Mouse (Mus musculus) limb, embryonic 13.5 days (tissue): Measurements from ENCODE around the gene Kcns1. TPM values are rescaled to one million over a fixed set of nuclear protein-coding genes. Genes with fewer than 3 reads are reported as not detected.
"Not testable (repeated sequence)": the region's sequence is repeated elsewhere in the genome, so short reads cannot be mapped to it uniquely, and the experiment has no call there.

ENCODE experiments used
- ATAC-seq: fragments of 200-750 bp; cut with Nextera tagmentation; 2 replicates; pipeline ENCODE4 v1.8.0; 2017; ENCODE audit warnings: low read depth, moderate number of reproducible peaks, moderate TSS enrichment; ENCODE audit not compliant: low FRiP score
- H3K27ac ChIP-seq: fragments of 300-500 bp; sonication (generic); 2 replicates; pipeline ENCODE4 v1.5.1; 2015; ENCODE audit warnings: inconsistent platforms, mild to moderate bottlenecking, moderate library complexity
- H3K27me3 ChIP-seq: fragments of 300-500 bp; sonication (generic); 2 replicates; pipeline ENCODE4 v1.6.1; 2015; ENCODE audit warnings: mild to moderate bottlenecking, inconsistent platforms
- H3K36me3 ChIP-seq: fragments of 300-500 bp; sonication (generic); 2 replicates; pipeline ENCODE4 v1.6.1; 2015; ENCODE audit warnings: inconsistent platforms, mild to moderate bottlenecking, moderate library complexity
- H3K4me1 ChIP-seq: fragments of 300-500 bp; sonication (generic); 2 replicates; pipeline ENCODE4 v1.6.1; 2015; ENCODE audit warnings: inconsistent platforms
- H3K4me2 ChIP-seq: fragments of 300-500 bp; sonication (generic); replicated peaks from 2 replicates; pipeline ENCODE4 v1.6.1; 2015; ENCODE audit warnings: inconsistent platforms, mild to moderate bottlenecking, moderate library complexity
- H3K4me3 ChIP-seq: fragments of 300-500 bp; sonication (generic); 2 replicates; pipeline ENCODE4 v1.5.1; 2015; ENCODE audit warnings: moderate library complexity, mild to moderate bottlenecking, inconsistent platforms
- H3K9ac ChIP-seq: fragments of 300-500 bp; sonication (generic); 2 replicates; pipeline ENCODE4 v1.6.1; 2015; ENCODE audit warnings: mild to moderate bottlenecking, inconsistent platforms
- H3K9me3 ChIP-seq: fragments of 300-500 bp; sonication (generic); 2 replicates; pipeline ENCODE4 v1.6.1; 2016; ENCODE audit warnings: inconsistent platforms
- WGBS: fragments of 180-500 bp; shearing (Covaris S2); methylation state at CpG from one replicate; pipeline ENCODE4 v1.1.7; 2015; 5-methylcytosine and 5-hydroxymethylcytosine counted together
- polyA plus RNA-seq: library from polyadenylated mRNA; unstranded; fragments of >200 nt; fragmentation: Nextera tagmentation; extraction: Ambion mirVana; gene quantifications from 2 replicates; pipeline ENCODE4 v1.2.1, GENCODE M21; 2015

The Kcns1 gene
- 2.5 and 2.8 TPM in 2 replicates for polyA plus RNA-seq

DNA sequence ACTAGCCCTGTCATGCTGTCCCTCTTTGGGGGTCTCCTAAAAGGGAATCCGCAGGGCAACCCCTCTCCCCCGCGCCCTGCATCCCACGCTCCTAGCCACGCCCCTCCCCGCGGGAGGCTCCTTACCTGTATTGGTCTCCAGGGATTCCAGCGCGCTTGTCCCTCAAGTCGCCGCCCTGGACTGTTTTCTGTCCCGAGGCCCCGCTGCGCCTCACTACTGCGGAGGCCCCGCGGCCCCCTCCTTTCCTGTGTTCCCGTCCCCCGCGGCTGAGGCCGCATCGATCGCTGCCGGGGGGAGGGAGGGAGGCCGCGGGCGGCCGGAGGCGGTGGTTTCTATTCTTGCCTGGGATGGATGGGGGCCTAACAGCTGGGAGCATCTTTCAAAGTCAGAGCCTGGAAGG lies at the start of gene Kcns1:
Gene Kcns1, minus strand, starts transcription at position 212 of the 400 bp plus-strand sequence.
- ATAC-seq, result no peak
- no peaks in the 10 kb centered on the region for H3K36me3 ChIP-seq
- H3K9ac ChIP-seq, result peak within 1 kb of the TSS; percentile 67
- H3K27me3 ChIP-seq, result peaks cover 88% of the 10 kb centered on the region
- peak within 1 kb of the TSS; percentile 47 for H3K4me3 ChIP-seq
- H3K9me3 ChIP-seq, result 0 out of 2 replicates have a peak, but pooled peaks cover 3% of the 10 kb centered on the region
- H3K27ac ChIP-seq, result no peak within 1 kb of the TSS; the same call in 1 of the 2 replicates
- WGBS, result under 1% methylated on average over 27 of the region's 29 CpGs
- H3K4me2 ChIP-seq, result peak within 1 kb of the TSS; percentile 73
- peaks cover 39% of the 10 kb centered on the region for H3K4me1 ChIP-seq

DNA sequence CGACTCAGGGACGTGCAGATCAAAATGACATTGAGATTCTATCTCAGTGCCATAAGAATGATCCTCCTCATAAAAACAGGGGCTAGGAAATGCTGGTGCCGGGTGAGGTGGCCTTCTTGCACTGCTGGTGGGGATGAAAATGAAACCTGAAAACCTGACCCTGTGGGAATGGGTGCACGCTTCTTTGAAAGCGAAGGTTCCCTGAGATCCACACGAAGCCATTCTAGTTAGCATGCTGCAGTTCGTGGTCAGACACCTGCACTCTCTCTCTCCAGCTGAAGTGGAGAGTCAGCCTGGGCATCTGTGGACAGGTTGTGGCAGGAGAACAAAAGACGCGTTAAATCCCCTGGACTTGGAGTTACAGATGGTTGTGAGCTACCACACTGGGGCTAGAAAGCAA lies 48.4 kb upstream of the Kcns1 start:
- no peak overlapping the region for H3K4me3 ChIP-seq
- 84% methylated on average over 9 of the region's 9 CpGs for WGBS
- H3K4me1 ChIP-seq, result no peaks in the 10 kb centered on the region
- H3K36me3 ChIP-seq, result no peaks in the 10 kb centered on the region
- no peak overlapping the region for H3K4me2 ChIP-seq
- no peaks in the 10 kb centered on the region for H3K27me3 ChIP-seq
- no peak for ATAC-seq
- no peak overlapping the region for H3K9ac ChIP-seq
- no peak overlapping the region for H3K27ac ChIP-seq
- H3K9me3 ChIP-seq, result no peaks in the 10 kb centered on the region

DNA sequence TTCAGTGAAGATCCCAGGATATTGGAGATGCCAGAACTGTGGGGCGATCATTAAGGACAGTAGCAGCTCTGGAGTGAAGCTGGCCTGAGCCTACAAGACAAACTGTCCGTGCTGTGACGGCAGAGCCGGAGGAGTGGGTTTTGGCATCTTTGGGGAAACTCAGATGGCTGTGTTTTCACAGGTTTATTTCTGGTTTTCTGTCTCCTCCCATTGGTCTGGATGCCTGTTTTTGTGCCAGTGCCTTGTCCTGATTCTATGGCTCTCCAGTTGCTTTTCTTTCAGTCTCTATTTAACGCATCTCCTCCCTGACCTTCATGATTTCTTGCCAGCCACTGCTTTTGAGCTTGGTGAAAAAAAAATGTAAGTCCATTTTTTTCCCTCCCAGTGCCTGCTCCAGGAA lies 41.8 kb upstream of the Kcns1 start:
- no peak for ATAC-seq
- WGBS, result 84% methylated on average over 5 of the region's 5 CpGs

DNA sequence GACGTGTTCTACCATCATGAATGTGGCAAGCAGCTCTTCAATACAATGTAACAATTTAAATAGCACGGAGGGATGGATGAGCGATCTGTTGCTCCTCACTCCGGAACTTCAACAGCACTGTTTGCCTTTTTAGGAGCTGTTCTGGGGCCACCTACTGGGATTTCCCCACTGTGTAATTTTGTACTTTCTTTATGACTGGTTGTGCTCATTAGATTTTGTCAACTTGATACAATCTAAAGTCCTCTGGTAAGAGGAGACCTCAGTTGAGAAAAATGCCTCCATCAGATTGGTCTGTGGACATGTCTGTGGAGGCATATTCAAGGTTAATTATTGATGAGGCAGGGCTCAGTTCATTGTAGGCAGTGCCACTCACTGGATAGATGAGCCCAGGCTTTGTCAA lies 40.0 kb upstream of the Kcns1 start:
- ATAC-seq, result no peak
- Histone ChIP-seq H3K9ac (no peak overlapping the region), H3K4me3 (no peak overlapping the region), H3K4me2 (no peak overlapping the region), H3K27me3 (no peaks in the 10 kb centered on the region), H3K27ac (no peak overlapping the region), H3K4me1 (no peaks in the 10 kb centered on the region), H3K36me3 (no peaks in the 10 kb centered on the region), H3K9me3 (0 out of 2 replicates have a peak, but pooled peaks cover 3% of the 10 kb centered on the region)
- WGBS, result 86% methylated on average over 4 of the region's 4 CpGs

More for the DNA sequence above, 41.8 kb upstream of the Kcns1 start:
- Histone ChIP-seq H3K36me3 (no peaks in the 10 kb centered on the region), H3K27me3 (no peaks in the 10 kb centered on the region), H3K9ac (no peak overlapping the region), H3K4me1 (no peaks in the 10 kb centered on the region), H3K27ac (no peak overlapping the region), H3K4me3 (no peak overlapping the region), H3K4me2 (no peak overlapping the region), H3K9me3 (0 out of 2 replicates have a peak, but pooled peaks cover 3% of the 10 kb centered on the region)

DNA sequence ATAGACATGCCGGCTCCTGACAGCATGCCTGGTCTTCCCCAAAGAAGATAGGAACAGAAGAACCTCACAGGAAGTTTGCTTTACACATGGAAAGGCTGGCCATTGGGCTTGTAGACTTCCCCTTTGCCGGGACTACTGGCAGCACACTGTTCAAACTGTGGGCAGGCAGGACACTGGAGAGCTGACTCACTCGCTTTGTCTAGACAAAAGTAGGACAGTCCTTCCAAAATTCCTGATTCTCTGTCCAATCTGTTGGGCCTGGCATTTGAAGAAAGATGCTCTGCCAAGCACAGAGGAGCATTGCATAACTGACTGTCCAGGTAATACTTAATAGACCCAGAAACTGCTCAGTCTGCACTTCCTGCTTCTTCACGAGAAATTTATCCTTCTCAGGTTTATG lies 35.8 kb upstream of the Kcns1 start:
- Histone ChIP-seq H3K4me1 (no peaks in the 10 kb centered on the region), H3K27ac (no peak overlapping the region), H3K4me2 (no peak overlapping the region), H3K9ac (no peak overlapping the region), H3K9me3 (0 out of 2 replicates have a peak, but pooled peaks cover 3% of the 10 kb centered on the region), H3K27me3 (no peaks in the 10 kb centered on the region), H3K4me3 (no peak overlapping the region), H3K36me3 (no peaks in the 10 kb centered on the region)
- 80% methylated on average over 4 of the region's 4 CpGs for WGBS
- ATAC-seq, result no peak

DNA sequence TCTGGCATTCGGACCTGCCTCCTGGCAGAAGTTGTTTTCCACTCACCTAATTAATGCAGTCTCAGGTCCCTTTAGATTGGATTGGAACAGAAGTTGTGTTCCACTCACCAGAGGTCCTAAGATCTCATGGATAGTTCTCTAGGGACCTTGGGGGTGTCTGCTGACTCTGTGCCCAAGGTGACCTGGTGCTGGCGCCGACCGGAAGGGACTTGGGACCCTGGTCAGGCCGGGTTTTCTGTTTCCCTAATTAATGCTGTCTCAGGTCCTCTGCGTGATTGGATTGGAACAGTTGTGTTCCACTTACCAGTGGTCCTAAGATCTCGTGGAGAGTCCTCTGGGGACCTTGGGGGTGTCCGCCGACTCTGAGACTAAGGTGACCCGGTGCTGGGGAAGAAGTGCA lies 35.1 kb upstream of the Kcns1 start:
- WGBS, result 88% methylated on average over 10 of the region's 10 CpGs
- H3K4me1 ChIP-seq, H3K36me3 ChIP-seq, H3K4me3 ChIP-seq, H3K9me3 ChIP-seq, H3K27me3 ChIP-seq, ATAC-seq, H3K9ac ChIP-seq, H3K4me2 ChIP-seq, H3K27ac ChIP-seq: not testable (repeated sequence)

DNA sequence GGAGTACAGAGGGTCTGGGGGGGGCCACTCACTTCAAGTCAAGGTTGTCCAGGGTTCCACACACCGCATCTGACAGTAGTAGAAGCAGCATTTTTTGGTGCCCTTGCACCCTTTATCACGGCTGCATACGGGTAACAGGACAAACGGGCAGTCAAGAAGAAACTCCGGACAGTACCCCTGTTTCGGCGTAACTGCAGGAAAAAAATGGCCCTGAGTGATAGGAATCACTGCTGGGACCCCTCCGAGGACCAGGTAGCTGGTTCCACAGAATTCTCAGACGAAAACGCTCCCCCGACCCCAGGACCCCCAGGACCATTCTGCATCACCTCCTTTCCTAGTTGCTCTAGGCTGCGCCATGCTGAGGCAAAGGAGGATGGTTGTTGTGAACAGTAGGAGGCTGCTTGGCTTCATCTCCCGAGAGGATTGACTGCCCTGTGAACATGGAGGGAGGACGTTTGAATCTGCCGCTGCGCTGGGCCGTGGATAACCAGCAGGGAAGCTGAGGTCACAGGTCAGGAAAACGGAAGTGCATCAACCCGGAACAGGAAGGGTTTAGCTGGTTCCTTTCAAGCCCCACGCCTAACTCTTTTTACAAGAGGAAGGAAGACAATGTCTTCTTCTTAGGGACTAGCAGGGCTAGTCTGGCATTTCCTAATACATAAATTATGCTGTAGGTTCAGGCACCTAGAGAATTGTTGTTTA lies 28.9 kb upstream of the Kcns1 start, which contains the start of gene Wfdc15a:
Gene Wfdc15a, minus strand, starts transcription at position 505 of the 702 bp plus-strand sequence.
- H3K9me3 ChIP-seq, result no peaks in the 10 kb centered on the region
- 84% methylated on average over 20 of the region's 20 CpGs for WGBS
- H3K36me3 ChIP-seq, result no peaks in the 10 kb centered on the region
- no peak within 1 kb of the TSS for H3K9ac ChIP-seq
- H3K4me3 ChIP-seq, result no peak within 1 kb of the TSS
- no peak within 1 kb of the TSS for H3K27ac ChIP-seq
- ATAC-seq, result no peak
- H3K4me1 ChIP-seq, result no peaks in the 10 kb centered on the region
- no peaks in the 10 kb centered on the region for H3K27me3 ChIP-seq
- H3K4me2 ChIP-seq, result no peak within 1 kb of the TSS

DNA sequence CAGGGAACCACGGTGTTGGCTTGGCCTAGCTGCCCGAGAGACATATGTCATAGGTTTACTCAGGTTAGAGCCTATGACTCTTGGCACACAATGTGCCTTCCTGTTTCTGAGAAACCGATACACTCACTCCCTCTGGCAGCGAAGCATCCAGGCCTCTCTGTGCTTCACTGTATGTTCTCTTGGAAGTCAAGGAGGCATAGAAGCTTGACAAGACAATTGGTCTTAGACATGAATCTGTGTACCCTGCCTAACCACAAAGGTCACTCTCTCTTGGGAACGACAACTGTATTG lies 25.7 kb upstream of the Kcns1 start:
- no peaks in the 10 kb centered on the region for H3K9me3 ChIP-seq
- no peaks in the 10 kb centered on the region for H3K27me3 ChIP-seq
- no peak for ATAC-seq
- no peaks in the 10 kb centered on the region for H3K4me1 ChIP-seq
- H3K9ac ChIP-seq, result no peak overlapping the region
- H3K4me3 ChIP-seq, result no peak overlapping the region
- no peaks in the 10 kb centered on the region for H3K36me3 ChIP-seq
- no peak overlapping the region for H3K27ac ChIP-seq
- 86% methylated on average over 5 of the region's 5 CpGs for WGBS
- no peak overlapping the region for H3K4me2 ChIP-seq

DNA sequence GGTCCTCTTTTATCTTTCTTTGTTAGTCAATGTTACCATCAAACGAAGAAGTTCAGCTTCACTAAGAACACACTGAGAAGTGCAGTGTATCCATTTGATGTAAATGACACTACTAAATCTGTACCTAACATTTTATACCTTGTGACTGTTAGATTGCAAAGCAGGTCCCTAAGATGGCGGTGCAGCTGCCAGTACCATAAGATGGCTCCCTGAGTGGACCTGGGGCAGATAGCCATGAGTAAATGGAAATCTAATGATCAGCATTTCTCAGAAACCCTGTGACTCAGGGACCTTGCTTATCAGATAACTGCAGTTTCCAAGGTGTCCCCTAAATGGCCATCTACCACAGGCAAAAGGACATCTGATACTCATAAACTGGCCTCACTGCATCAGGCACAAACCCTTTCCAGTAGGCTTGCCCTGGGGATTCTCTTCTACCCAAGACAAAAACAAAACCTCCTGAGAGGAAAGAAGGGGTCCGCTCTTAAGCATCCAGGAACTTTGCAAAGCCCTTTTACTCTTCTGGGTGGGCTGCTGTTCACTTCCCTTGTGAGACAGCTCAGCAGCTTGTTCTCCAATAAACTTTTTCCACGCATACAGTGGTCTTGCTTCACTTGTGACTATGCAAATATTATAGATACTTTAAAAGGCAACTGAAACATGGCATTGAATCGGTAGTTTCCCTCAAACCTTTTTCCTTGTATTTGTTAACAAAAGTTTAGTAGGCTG lies 25.2 kb upstream of the Kcns1 start:
- H3K9me3 ChIP-seq, result no peaks in the 10 kb centered on the region
- ATAC-seq, result no peak
- no peak overlapping the region for H3K27ac ChIP-seq
- H3K9ac ChIP-seq, result no peak overlapping the region
- no peaks in the 10 kb centered on the region for H3K27me3 ChIP-seq
- WGBS, result 88% methylated on average over 5 of the region's 5 CpGs
- no peaks in the 10 kb centered on the region for H3K36me3 ChIP-seq
- H3K4me1 ChIP-seq, result no peaks in the 10 kb centered on the region
- no peak overlapping the region for H3K4me3 ChIP-seq
- no peak overlapping the region for H3K4me2 ChIP-seq

DNA sequence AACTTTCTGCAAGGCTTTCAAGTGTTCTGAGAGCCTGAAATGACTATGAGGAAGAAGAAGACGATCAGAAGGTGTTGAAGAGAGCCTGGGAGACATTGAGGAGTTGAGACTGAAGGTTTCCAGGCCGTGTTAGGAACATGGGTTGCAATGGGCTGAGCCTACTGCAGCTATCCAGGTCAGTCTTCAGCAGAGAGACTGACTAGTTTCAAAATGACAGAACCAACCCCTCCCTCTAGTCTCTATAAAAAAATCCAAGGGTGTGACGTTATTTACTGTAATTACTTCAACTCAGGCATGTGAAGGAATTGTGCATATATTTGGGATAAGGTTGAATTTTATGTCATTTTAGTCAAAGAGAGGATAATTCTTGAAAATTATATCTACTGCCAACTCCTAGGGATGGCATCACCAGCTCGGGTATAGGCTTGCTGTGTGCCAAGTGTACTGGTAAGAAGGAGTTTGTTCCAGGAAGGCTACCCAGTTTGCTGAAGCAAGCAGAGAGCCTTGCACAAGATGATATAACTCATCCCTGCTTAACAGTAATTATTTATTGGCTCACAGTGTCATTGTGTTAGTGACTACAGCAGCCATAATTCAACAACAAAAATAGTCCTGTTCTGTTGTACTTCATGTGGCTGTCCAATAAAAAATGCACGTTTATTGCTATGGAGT lies 24.2 kb upstream of the Kcns1 start:
- Histone ChIP-seq H3K9me3 (no peaks in the 10 kb centered on the region), H3K4me1 (no peaks in the 10 kb centered on the region), H3K27ac (no peak overlapping the region), H3K27me3 (no peaks in the 10 kb centered on the region), H3K4me3 (no peak overlapping the region), H3K9ac (no peak overlapping the region), H3K36me3 (no peaks in the 10 kb centered on the region), H3K4me2 (no peak overlapping the region)
- WGBS, result 80% methylated on average over 5 of the region's 5 CpGs
- ATAC-seq, result no peak

DNA sequence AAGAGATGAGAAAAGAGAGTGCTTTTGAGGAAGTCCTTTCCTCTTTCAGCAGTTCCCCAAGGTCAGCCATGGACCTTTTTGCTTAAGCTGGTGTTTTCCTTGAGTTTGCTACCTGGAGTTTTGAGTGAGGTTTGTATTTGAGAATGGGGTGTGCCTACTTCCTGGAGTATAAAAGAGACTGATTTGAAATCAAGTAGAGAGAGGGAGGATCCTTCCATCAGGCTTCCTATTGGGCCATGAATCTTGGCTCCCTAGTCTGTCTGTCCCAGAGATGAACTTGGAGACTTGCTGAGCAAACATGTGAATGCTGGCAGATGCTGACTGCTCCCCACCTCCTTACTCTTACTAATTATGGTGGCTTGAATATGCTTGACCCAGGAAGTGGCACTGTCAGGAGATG lies 21.4 kb upstream of the Kcns1 start:
- ATAC-seq, result no peak
- Histone ChIP-seq H3K27ac (no peak overlapping the region), H3K9me3 (no peaks in the 10 kb centered on the region), H3K4me2 (no peak overlapping the region), H3K36me3 (no peaks in the 10 kb centered on the region), H3K9ac (no peak overlapping the region), H3K4me1 (no peaks in the 10 kb centered on the region), H3K27me3 (no peaks in the 10 kb centered on the region), H3K4me3 (no peak overlapping the region)

DNA sequence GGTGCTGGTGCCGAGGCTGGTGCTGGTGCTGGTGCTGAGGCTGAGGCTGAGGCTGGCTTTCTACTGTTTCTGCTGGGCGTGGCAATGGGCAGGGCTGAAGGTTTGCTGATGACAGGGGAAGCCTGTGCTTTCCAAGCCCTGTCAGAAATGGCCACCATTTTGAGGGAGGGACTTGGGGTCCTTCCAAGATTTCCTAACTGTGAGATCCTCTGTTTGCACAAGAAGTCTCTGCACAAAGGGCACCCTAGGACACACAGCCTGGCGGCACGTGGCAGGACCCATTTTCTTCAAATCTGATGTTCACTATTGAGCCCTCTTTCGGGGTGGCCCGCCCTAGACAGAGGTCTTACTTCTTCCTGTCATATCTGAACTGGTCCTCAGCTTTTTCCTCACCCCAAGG lies 19.7 kb upstream of the Kcns1 start, which contains the start of gene Wfdc12:
Gene Wfdc12, minus strand, starts transcription at position 33 of the 400 bp plus-strand sequence.
- Histone ChIP-seq H3K27me3 (no peaks in the 10 kb centered on the region), H3K9ac (no peak within 1 kb of the TSS), H3K9me3 (no peaks in the 10 kb centered on the region), H3K36me3 (no peaks in the 10 kb centered on the region), H3K4me3 (no peak within 1 kb of the TSS), H3K27ac (no peak within 1 kb of the TSS), H3K4me2 (no peak within 1 kb of the TSS), H3K4me1 (no peaks in the 10 kb centered on the region)
- 90% methylated on average over 6 of the region's 6 CpGs for WGBS
- ATAC-seq, result no peak
